Mouse (Mus musculus) left cerebral cortex, adult 11 months (tissue): ENCODE results near the gene Mrps23.

Source experiments
- DNase-seq: peaks from one replicate; pipeline ENCODE4 v3.0.0; 2022; ENCODE audit warnings: low spot score

Gene Mrps23

GRCm38 (mm10) chr11:88248636-88249035 lies 44.4 kb downstream of the Mrps23 start:
- DNase-seq: no peak

GRCm38 (mm10) chr11:88250568-88250967 lies 46.4 kb downstream of the Mrps23 start:
- DNase-seq: no peak

DNA sequence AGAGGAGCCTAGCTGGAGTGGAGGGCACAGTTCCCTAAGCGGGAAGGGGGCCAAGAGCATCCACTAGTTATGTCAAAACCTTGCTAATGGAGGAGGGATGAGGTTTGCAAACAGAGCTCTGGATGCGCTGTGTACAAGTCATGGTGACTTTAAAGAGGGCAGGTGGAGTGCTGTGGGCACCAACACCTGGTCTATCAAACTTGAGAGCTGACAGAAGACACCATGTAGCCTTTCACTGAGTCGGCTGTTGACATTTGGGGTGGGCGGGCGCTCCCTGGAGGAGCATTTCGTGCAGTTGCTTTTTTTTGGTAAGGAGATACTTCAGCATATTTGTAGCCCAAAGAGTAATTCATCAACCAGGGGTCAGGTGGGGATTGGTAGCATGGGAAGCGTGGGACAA lies 47.1 kb downstream of the Mrps23 start:
- no peak for DNase-seq

DNA sequence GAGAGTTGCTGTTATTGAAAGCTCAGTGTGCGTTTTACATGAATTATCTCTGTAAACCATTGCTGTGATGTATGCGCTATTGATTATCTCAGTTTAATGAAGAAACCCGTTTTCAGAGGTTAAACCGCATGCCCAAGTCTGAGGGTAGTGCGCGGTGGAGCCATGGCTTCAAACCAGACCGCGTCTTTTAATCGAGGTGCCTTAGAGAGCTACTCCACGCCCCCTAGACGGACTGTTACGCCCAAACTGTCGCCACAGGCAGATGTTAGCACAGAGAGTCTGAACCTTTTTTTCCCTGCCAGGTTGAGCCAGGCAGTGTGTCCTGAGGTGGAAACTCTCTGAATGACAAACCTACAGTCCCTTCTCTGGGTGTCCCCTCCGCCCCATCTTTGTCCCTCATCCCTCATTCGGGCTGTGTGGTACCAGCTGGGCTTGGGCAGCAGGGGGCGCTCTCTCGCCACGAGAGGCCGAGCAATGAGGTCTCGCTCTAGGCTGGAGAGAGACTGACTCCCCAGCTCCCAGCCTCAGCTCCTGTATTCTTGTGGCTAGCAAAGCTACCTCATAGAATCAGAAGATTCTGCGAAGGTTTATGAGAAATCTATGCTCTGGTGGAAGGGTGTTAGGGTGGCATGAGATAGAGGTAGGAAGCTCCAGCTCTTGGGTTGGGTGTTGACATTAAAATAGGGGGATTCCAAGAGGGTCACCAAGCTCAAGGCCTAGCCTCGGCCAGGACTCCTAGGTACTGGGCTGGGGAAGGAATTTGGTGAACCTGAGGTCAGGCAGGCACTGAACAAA lies 48.0 kb downstream of the Mrps23 start:
- DNase-seq: peak; percentile 64

DNA sequence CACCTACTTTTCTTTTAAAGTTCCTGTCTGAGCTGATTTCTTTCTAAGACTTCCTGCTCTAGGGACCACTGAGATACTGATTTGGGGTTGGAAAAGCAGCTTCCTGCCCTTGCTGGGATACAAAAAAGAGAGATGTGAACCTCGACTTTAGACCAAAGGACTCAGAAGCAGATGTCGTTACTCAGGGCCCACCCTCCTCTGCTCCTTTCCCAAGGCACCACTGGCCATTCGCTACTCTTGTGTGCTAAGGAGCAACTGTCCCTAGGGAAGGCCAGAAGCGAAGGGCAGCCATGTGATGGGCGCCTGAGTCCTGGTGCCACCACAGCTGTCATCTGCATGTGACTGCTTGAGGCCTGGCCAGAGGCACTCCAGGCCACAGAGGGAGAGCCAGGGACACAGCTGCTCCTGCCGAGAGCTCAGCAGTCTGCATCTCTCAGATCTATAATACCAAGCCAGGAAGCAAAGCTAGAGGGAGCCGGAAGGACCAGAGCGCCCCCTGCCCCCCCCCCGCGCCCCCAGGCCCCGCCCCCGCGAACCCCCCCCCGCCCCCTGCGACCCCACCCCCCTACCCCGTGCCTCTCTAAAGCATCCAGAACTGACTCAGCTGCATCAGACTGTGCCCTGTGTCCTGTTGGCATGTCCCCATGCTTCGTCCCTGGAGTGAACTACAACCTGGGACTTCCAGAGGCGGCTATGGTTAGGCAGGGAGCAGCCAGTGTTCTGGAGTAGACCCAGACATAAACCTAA lies 48.8 kb downstream of the Mrps23 start:
- peak; percentile 35 for DNase-seq

DNA sequence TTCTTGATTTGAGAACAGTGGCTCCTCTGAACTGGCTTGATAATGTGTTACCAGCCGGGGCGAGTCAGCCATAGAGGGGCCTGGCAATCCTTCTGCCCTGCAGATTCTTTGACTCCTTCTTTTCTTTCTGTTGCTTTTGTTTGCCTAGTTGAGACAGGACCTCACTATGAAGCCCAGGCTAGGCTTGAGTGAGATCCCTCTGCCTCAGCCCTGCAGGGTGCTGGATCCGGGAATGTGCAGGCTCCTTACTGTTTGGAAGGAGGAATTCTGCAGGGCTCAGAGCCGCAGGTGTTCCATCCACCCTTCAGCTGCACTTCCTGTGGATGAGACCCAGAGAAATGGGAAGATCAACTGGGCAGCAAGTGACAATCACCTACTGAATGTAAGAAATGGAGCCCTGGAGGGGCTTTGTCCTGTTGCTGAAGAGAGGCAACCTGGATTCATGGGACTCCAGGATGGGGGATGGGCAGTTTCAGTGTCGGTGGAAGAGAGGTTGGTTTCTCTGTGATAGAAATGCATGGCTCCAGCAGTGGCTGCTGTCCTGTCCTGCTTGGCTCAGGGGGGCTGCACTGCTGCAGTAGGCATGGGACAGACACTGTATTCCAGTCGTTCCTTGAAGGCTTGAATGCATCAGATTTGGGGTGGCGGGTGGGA lies 49.5 kb downstream of the Mrps23 start:
- no peak for DNase-seq

DNA sequence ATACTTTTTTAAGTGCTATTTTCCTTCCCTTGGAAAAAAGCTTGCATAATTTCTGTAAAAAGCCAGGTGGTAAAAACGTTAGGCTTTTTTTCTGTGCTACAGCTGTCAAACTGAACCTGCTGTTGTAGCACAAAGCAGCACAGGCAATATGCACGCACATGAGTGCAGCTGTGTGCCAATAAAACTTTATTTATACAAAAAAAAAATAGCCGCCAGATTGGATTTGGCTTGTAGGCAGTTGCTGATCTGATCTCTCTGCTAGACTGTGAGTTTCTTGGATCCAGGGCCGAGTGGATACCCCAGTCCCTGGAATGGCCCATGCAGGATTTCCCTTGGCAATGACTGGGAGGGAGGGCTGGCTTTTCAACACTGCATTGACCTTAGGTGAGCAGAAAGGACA lies 53.5 kb downstream of the Mrps23 start:
- DNase-seq: no peak

- DNase-seq: no peak
Observed at GRCm38 (mm10) chr11:88258212-88258611, 54.0 kb downstream of the Mrps23 start.

DNA sequence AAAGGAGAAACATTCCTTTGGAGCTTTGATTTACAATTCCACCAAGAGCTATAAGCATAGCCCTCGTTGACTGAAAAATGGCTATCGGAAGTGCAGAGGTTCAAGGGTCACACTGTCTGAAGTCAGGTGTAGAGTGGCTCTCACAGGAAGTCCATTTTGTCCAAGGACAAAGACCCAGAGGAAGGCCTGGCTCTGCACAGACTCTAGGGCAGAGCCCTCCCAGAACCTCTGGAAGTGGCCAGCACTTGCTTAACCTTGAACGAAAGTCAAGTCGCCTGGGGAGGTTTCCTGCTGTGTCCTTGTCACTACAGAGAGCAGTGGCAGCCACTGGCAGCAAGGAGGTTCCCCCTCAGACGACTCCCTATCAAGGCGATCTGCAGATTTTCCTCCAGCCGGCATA lies 56.3 kb downstream of the Mrps23 start:
- DNase-seq: no peak
